Mouse (Mus musculus): ENCODE measurements around the gene Senp6.

DNA sequence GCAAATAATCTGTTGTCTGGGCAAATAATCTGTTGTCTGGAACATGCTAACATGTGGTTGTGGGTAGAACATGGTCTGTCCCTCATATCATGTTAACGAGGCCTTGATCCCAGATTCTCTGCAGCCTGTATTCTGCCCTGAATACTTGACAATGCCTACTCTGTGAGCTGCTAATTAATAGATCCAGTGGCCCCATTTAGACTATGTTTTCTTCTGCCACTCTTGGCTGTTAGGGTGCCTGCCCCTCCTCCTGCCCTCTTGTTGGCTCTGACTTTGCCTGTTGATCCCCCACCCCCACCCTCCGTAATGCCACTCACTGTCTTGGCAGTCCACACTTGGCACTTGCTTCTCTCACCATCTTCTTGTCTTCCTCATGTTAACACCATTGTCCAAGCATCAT, 112.0 kb downstream of the Senp6 start:
- TF ChIP-seq CTCF (IDR thresholded peaks at IDR 0.05; ENCODE audit: control insufficient read depth, insufficient read depth, insufficient replicate concordance, low read depth, low read length) (no peak), POLR2A (IDR thresholded peaks at IDR 0.05; ENCODE audit: control insufficient read depth, low read depth, low read length) (no peak)

Measured in testis, adult 2 months (tissue).